Mouse (Mus musculus): ENCODE results near the gene Hnf4a. TPM values are rescaled to one million over a fixed set of nuclear protein-coding genes. Genes with fewer than 3 reads are reported as not detected.

Hnf4a gene
- polyA plus RNA-seq, 1 experiment from 2014 or later = 24.2 TPM

GRCm38 (mm10) chr2:163537443-163537842 is 30.8 kb downstream of the Hnf4a start:
- H3K4me2 ChIP-seq (replicated peaks; ENCODE audit: low read depth) = no peak overlapping the region
- H3K27ac ChIP-seq (replicated peaks) = no peak overlapping the region
- H3K9me3 ChIP-seq (ENCODE audit: control insufficient read depth, low read length) = no peaks in the 10 kb centered on the region
- H3K4me1 ChIP-seq (replicated peaks; ENCODE audit: control insufficient read depth, insufficient read depth) = no peaks in the 10 kb centered on the region
- DNase-seq (ENCODE audit: low spot score) (no peak), ATAC-seq (ENCODE audit: low FRiP score, low TSS enrichment) (no peak)
- no peaks in the 10 kb centered on the region for H3K27me3 ChIP-seq (ENCODE audit: control insufficient read depth, insufficient read depth, low read length)
- TF ChIP-seq EP300 (optimal IDR thresholded peaks at IDR 0.05) = no peak
- TF ChIP-seq CTCF (IDR thresholded peaks at IDR 0.05; ENCODE audit: low read depth) = no peak
- 84% methylated on average over 5 of the region's 5 CpGs for WGBS
- H3K4me3 ChIP-seq (ENCODE audit: low read depth, low read length) = no peak overlapping the region
- no peaks in the 10 kb centered on the region for H3K36me3 ChIP-seq (ENCODE audit: control insufficient read depth, insufficient read depth, low read length)
- no peak overlapping the region for H3K9ac ChIP-seq (ENCODE audit: low read length)

GRCm38 (mm10) chr2:163538410-163538809 is 31.8 kb downstream of the Hnf4a start:
- H3K4me1 ChIP-seq (replicated peaks; ENCODE audit: control insufficient read depth, insufficient read depth) = no peaks in the 10 kb centered on the region
- no peak overlapping the region for H3K9ac ChIP-seq (ENCODE audit: low read length)
- TF ChIP-seq EP300 (optimal IDR thresholded peaks at IDR 0.05) (no peak), CTCF (IDR thresholded peaks at IDR 0.05; ENCODE audit: low read depth) (no peak)
- H3K4me3 ChIP-seq (ENCODE audit: low read depth, low read length) = no peak overlapping the region
- DNase-seq (ENCODE audit: low spot score) = no peak
- no peaks in the 10 kb centered on the region for H3K27me3 ChIP-seq (ENCODE audit: control insufficient read depth, insufficient read depth, low read length)
- ATAC-seq (ENCODE audit: low FRiP score, low TSS enrichment) = no peak
- no peaks in the 10 kb centered on the region for H3K36me3 ChIP-seq (ENCODE audit: control insufficient read depth, insufficient read depth, low read length)
- WGBS = 93% methylated on average over 2 of the region's 2 CpGs
- H3K9me3 ChIP-seq (ENCODE audit: control insufficient read depth, low read length) = no peaks in the 10 kb centered on the region
- H3K27ac ChIP-seq (replicated peaks) = no peak overlapping the region
- H3K4me2 ChIP-seq (replicated peaks; ENCODE audit: low read depth) = no peak overlapping the region

- Histone ChIP-seq H3K27ac (replicated peaks) (no peak overlapping the region), H3K4me2 (replicated peaks; ENCODE audit: low read depth) (no peak overlapping the region), H3K36me3 (ENCODE audit: control insufficient read depth, insufficient read depth, low read length) (no peaks in the 10 kb centered on the region), H3K4me1 (replicated peaks; ENCODE audit: control insufficient read depth, insufficient read depth) (no peaks in the 10 kb centered on the region), H3K4me3 (ENCODE audit: low read depth, low read length) (no peak overlapping the region), H3K27me3 (ENCODE audit: control insufficient read depth, insufficient read depth, low read length) (no peaks in the 10 kb centered on the region), H3K9me3 (ENCODE audit: control insufficient read depth, low read length) (no peaks in the 10 kb centered on the region), H3K9ac (ENCODE audit: low read length) (no peak overlapping the region)
- no peak for TF ChIP-seq EP300 (optimal IDR thresholded peaks at IDR 0.05)
- no peak for TF ChIP-seq CTCF (IDR thresholded peaks at IDR 0.05; ENCODE audit: low read depth)
- DNase-seq (ENCODE audit: low spot score) (no peak), ATAC-seq (ENCODE audit: low FRiP score, low TSS enrichment) (no peak)
- 44% methylated on average over 13 of the region's 13 CpGs for WGBS
These were observed 32.9 kb downstream of the Hnf4a start for GRCm38 (mm10) chr2:163539321-163540040.

GRCm38 (mm10) chr2:163540231-163541117 is 33.9 kb downstream of the Hnf4a start:
- no peak overlapping the region for H3K27ac ChIP-seq (replicated peaks)
- ATAC-seq (ENCODE audit: low FRiP score, low TSS enrichment) (peak; percentile 65; the same call in 1 of the 2 replicates), DNase-seq (ENCODE audit: low spot score) (peak; percentile 64)
- no peak for TF ChIP-seq EP300 (optimal IDR thresholded peaks at IDR 0.05)
- peak; percentile 34 for TF ChIP-seq CTCF (IDR thresholded peaks at IDR 0.05; ENCODE audit: low read depth)
- H3K9ac ChIP-seq (ENCODE audit: low read length) = no peak overlapping the region
- H3K27me3 ChIP-seq (ENCODE audit: control insufficient read depth, insufficient read depth, low read length) = no peaks in the 10 kb centered on the region
- no peak overlapping the region for H3K4me3 ChIP-seq (ENCODE audit: low read depth, low read length)
- 56% methylated on average over 9 of the region's 9 CpGs for WGBS
- no peaks in the 10 kb centered on the region for H3K9me3 ChIP-seq (ENCODE audit: control insufficient read depth, low read length)
- no peaks in the 10 kb centered on the region for H3K36me3 ChIP-seq (ENCODE audit: control insufficient read depth, insufficient read depth, low read length)
- no peak overlapping the region for H3K4me2 ChIP-seq (replicated peaks; ENCODE audit: low read depth)
- no peaks in the 10 kb centered on the region for H3K4me1 ChIP-seq (replicated peaks; ENCODE audit: control insufficient read depth, insufficient read depth)

GRCm38 (mm10) chr2:163541568-163542182 is 35.1 kb downstream of the Hnf4a start:
- 65% methylated on average over 10 of the region's 10 CpGs for WGBS
- Histone ChIP-seq H3K9ac (ENCODE audit: low read length) (no peak overlapping the region), H3K9me3 (ENCODE audit: control insufficient read depth, low read length) (no peaks in the 10 kb centered on the region), H3K27me3 (ENCODE audit: control insufficient read depth, insufficient read depth, low read length) (no peaks in the 10 kb centered on the region), H3K4me2 (replicated peaks; ENCODE audit: low read depth) (no peak overlapping the region), H3K4me3 (ENCODE audit: low read depth, low read length) (no peak overlapping the region), H3K36me3 (ENCODE audit: control insufficient read depth, insufficient read depth, low read length) (no peaks in the 10 kb centered on the region), H3K27ac (replicated peaks) (no peak overlapping the region), H3K4me1 (replicated peaks; ENCODE audit: control insufficient read depth, insufficient read depth) (no peaks in the 10 kb centered on the region)
- no peak for DNase-seq (ENCODE audit: low spot score)
- TF ChIP-seq EP300 (optimal IDR thresholded peaks at IDR 0.05) = no peak
- TF ChIP-seq CTCF (IDR thresholded peaks at IDR 0.05; ENCODE audit: low read depth) = no peak
- ATAC-seq (ENCODE audit: low FRiP score, low TSS enrichment) = no peak

All from stomach, postnatal 0 days (tissue).